Mouse (Mus musculus) hindbrain, embryonic 16.5 days (tissue): ENCODE data around the gene Gpr25. TPM values are rescaled to one million over a fixed set of nuclear protein-coding genes. Genes with fewer than 3 reads are reported as not detected.

Experiments used
- ATAC-seq: fragments of 200-750 bp; cut with Nextera tagmentation; 2 replicates; pipeline ENCODE4 v1.8.0; 2017; ENCODE audit warnings: moderate TSS enrichment, moderate library complexity
- H3K27ac ChIP-seq: fragments of 300-500 bp; sonication (generic); 2 replicates; pipeline ENCODE4 v1.5.1; 2014; ENCODE audit warnings: low read depth, mild to moderate bottlenecking, control low read depth, low read length, moderate library complexity
- H3K27me3 ChIP-seq: fragments of 300-500 bp; sonication (generic); replicated peaks from 2 replicates; pipeline ENCODE4 v1.6.1; 2014; ENCODE audit warnings: low read length; ENCODE audit not compliant: control insufficient read depth, insufficient read depth
- H3K36me3 ChIP-seq: fragments of 300-500 bp; sonication (generic); 2 replicates; pipeline ENCODE4 v1.6.1; 2014; ENCODE audit warnings: mild to moderate bottlenecking, low read length, moderate library complexity, mixed read lengths; ENCODE audit not compliant: control insufficient read depth, insufficient read depth
- H3K4me1 ChIP-seq: fragments of 300-500 bp; sonication (generic); 2 replicates; pipeline ENCODE4 v1.6.1; 2014; ENCODE audit warnings: low read depth, low read length; ENCODE audit not compliant: control insufficient read depth, insufficient read depth
- H3K4me2 ChIP-seq: fragments of 300-500 bp; sonication (generic); 2 replicates; pipeline ENCODE4 v1.6.1; 2014; ENCODE audit warnings: mild to moderate bottlenecking, low read length, control low read depth, moderate library complexity
- H3K4me3 ChIP-seq: fragments of 300-500 bp; sonication (generic); 2 replicates; pipeline ENCODE4 v1.5.1; 2014; ENCODE audit warnings: mild to moderate bottlenecking, low read length, control low read depth, moderate library complexity
- H3K9ac ChIP-seq: fragments of 300-500 bp; sonication (generic); 2 replicates; pipeline ENCODE4 v1.6.1; 2014; ENCODE audit warnings: low read depth, mild to moderate bottlenecking, control low read depth, low read length, moderate library complexity
- H3K9me3 ChIP-seq: fragments of 300-500 bp; sonication (generic); 2 replicates; pipeline ENCODE4 v1.6.1; 2014; ENCODE audit warnings: mild to moderate bottlenecking, low read length, moderate library complexity; ENCODE audit not compliant: control insufficient read depth
- WGBS: fragments of 180-500 bp; shearing (Covaris S2); extraction: QIAGEN DNeasy Blood & Tissue Kit; methylation state at CpG from one replicate; pipeline ENCODE4 v1.1.7; 2014; 5-methylcytosine and 5-hydroxymethylcytosine counted together
- polyA plus RNA-seq: library from polyadenylated mRNA; unstranded; fragments of >200 nt; fragmentation: Nextera tagmentation; extraction: Ambion mirVana; gene quantifications from 2 replicates; pipeline ENCODE4 v1.2.1, GENCODE M21; 2015

Gene Gpr25
- polyA plus RNA-seq, 1 experiment from 2014 or later: 1.4 TPM

GRCm38 (mm10) chr1:136259893-136260634 is 609 bp downstream of the Gpr25 start:
- Histone ChIP-seq H3K4me2 (peak overlapping the region; percentile 95), H3K4me3 (peak overlapping the region; percentile 61), H3K27ac (peak overlapping the region; percentile 68), H3K9me3 (no peaks in the 10 kb centered on the region), H3K36me3 (no peaks in the 10 kb centered on the region), H3K4me1 (peaks cover 12% of the 10 kb centered on the region), H3K9ac (peak overlapping the region; percentile 83), H3K27me3 (peaks cover 16% of the 10 kb centered on the region)
- WGBS: 0% methylated on average over 84 of the region's 95 CpGs
- peak; percentile 90 for ATAC-seq

- 3% methylated on average over 16 of the region's 16 CpGs for WGBS
- Histone ChIP-seq H3K9me3 (no peaks in the 10 kb centered on the region), H3K4me2 (peak overlapping the region; percentile 95), H3K27me3 (peaks cover 16% of the 10 kb centered on the region), H3K9ac (peak overlapping the region; percentile 83), H3K27ac (no peak overlapping the region; the same call in 1 of the 2 replicates), H3K36me3 (no peaks in the 10 kb centered on the region), H3K4me1 (peaks cover 12% of the 10 kb centered on the region), H3K4me3 (peak overlapping the region; percentile 61)
- ATAC-seq: no peak; the same call in 1 of the 2 replicates
These were observed 1.2 kb downstream of the Gpr25 start for GRCm38 (mm10) chr1:136259543-136259892.

- WGBS: 71% methylated on average over 9 of the region's 9 CpGs
- no peak overlapping the region for H3K4me2 ChIP-seq
- H3K9me3 ChIP-seq: no peaks in the 10 kb centered on the region
- H3K36me3 ChIP-seq: no peaks in the 10 kb centered on the region
- peaks cover 16% of the 10 kb centered on the region for H3K27me3 ChIP-seq
- H3K4me3 ChIP-seq: no peak overlapping the region
- peaks cover 12% of the 10 kb centered on the region for H3K4me1 ChIP-seq
- H3K27ac ChIP-seq: no peak overlapping the region
- H3K9ac ChIP-seq: no peak overlapping the region
- no peak for ATAC-seq
These were observed 2.2 kb downstream of the Gpr25 start for GRCm38 (mm10) chr1:136258495-136258894.

- peaks cover 8% of the 10 kb centered on the region; the same call in 1 of the 2 replicates for H3K27me3 ChIP-seq
- no peak overlapping the region for H3K4me2 ChIP-seq
- H3K4me3 ChIP-seq: no peak overlapping the region
- no peak overlapping the region for H3K27ac ChIP-seq
- no peaks in the 10 kb centered on the region for H3K36me3 ChIP-seq
- no peak for ATAC-seq
- H3K9me3 ChIP-seq: no peaks in the 10 kb centered on the region
- H3K9ac ChIP-seq: no peak overlapping the region
- WGBS: 47% methylated on average over 8 of the region's 8 CpGs
- H3K4me1 ChIP-seq: peaks cover 9% of the 10 kb centered on the region
These were observed 5.0 kb downstream of the Gpr25 start for GRCm38 (mm10) chr1:136255657-136256056.

GRCm38 (mm10) chr1:136255174-136255573 is 5.5 kb downstream of the Gpr25 start:
- H3K4me1 ChIP-seq: peaks cover 6% of the 10 kb centered on the region
- ATAC-seq: no peak

GRCm38 (mm10) chr1:136254503-136255065 is 6.1 kb downstream of the Gpr25 start:
- H3K4me2 ChIP-seq: no peak overlapping the region
- peaks cover 8% of the 10 kb centered on the region; the same call in 1 of the 2 replicates for H3K27me3 ChIP-seq
- H3K9me3 ChIP-seq: no peaks in the 10 kb centered on the region
- H3K27ac ChIP-seq: no peak overlapping the region
- H3K4me1 ChIP-seq: peaks cover 2% of the 10 kb centered on the region
- no peak overlapping the region for H3K4me3 ChIP-seq
- no peak for ATAC-seq
- no peak overlapping the region for H3K9ac ChIP-seq
- H3K36me3 ChIP-seq: no peaks in the 10 kb centered on the region
- 85% methylated on average over 10 of the region's 10 CpGs for WGBS

More at GRCm38 (mm10) chr1:136255174-136255573, 5.5 kb downstream of the Gpr25 start:
- Histone ChIP-seq H3K4me2 (no peak overlapping the region), H3K27me3 (peaks cover 8% of the 10 kb centered on the region; the same call in 1 of the 2 replicates), H3K27ac (no peak overlapping the region), H3K36me3 (no peaks in the 10 kb centered on the region), H3K4me3 (no peak overlapping the region), H3K9me3 (no peaks in the 10 kb centered on the region), H3K9ac (no peak overlapping the region)
- 39% methylated on average over 6 of the region's 6 CpGs for WGBS

- no peaks in the 10 kb centered on the region for H3K36me3 ChIP-seq
- WGBS: 36% methylated on average over 2 of the region's 2 CpGs
These were observed 7.2 kb downstream of the Gpr25 start for GRCm38 (mm10) chr1:136253472-136253871.

GRCm38 (mm10) chr1:136249662-136250061 is 11.0 kb downstream of the Gpr25 start:
- Histone ChIP-seq H3K27ac (no peak overlapping the region), H3K27me3 (no peaks in the 10 kb centered on the region), H3K4me1 (no peaks in the 10 kb centered on the region), H3K4me2 (no peak overlapping the region), H3K36me3 (no peaks in the 10 kb centered on the region), H3K9ac (no peak overlapping the region), H3K4me3 (no peak overlapping the region), H3K9me3 (no peaks in the 10 kb centered on the region)
- WGBS: 50% methylated on average over 5 of the region's 5 CpGs
- ATAC-seq: no peak; the same call in 1 of the 2 replicates

More at GRCm38 (mm10) chr1:136253472-136253871, 7.2 kb downstream of the Gpr25 start:
- H3K4me2 ChIP-seq: no peak overlapping the region
- H3K9ac ChIP-seq: no peak overlapping the region
- no peak for ATAC-seq
- peaks cover 6% of the 10 kb centered on the region; the same call in 1 of the 2 replicates for H3K27me3 ChIP-seq
- H3K4me3 ChIP-seq: no peak overlapping the region
- H3K9me3 ChIP-seq: no peaks in the 10 kb centered on the region
- H3K4me1 ChIP-seq: no peaks in the 10 kb centered on the region
- H3K27ac ChIP-seq: no peak overlapping the region

GRCm38 (mm10) chr1:136247393-136247792 is 13.3 kb downstream of the Gpr25 start:
- H3K27ac ChIP-seq: no peak overlapping the region
- no peaks in the 10 kb centered on the region for H3K4me1 ChIP-seq
- H3K4me3 ChIP-seq: no peak overlapping the region
- 89% methylated on average over 5 of the region's 5 CpGs for WGBS
- no peak for ATAC-seq
- H3K9me3 ChIP-seq: no peaks in the 10 kb centered on the region
- H3K4me2 ChIP-seq: no peak overlapping the region
- H3K9ac ChIP-seq: no peak overlapping the region
- H3K36me3 ChIP-seq: no peaks in the 10 kb centered on the region
- no peaks in the 10 kb centered on the region for H3K27me3 ChIP-seq
